Mouse (Mus musculus): ENCODE measurements around the gene Gpbp1l1. TPM values are rescaled to one million over a fixed set of nuclear protein-coding genes. Genes with fewer than 3 reads are reported as not detected.

Gpbp1l1 gene
- polyA plus RNA-seq (2014; fragmentation: Illumina TruSeq; extraction: RNeasy Lipid Tissue Mini Kit (QIAGEN cat#74804); ENCODE audit: low read depth, low replicate concordance): 64.3 TPM

GRCm38 (mm10) chr4:116557306-116558121 lies at the start of gene Gpbp1l1:
TSS of gene Gpbp1l1 (plus strand) at chr4:116557658.

GRCm38 (mm10) chr4:116555413-116556300 lies 1.8 kb upstream of the Gpbp1l1 start, which contains the start of gene Tmem69:
TSS of gene Tmem69 (minus strand) at chr4:116555936.

GRCm38 (mm10) chr4:116596379-116596778 lies 38.9 kb downstream of the Gpbp1l1 start, which contains the start of gene Ccdc17:
TSS of gene Ccdc17 (plus strand) at chr4:116596654.

GRCm38 (mm10) chr4:116627722-116628662 lies 70.5 kb downstream of the Gpbp1l1 start, which contains the start of gene Nasp:
TSS of gene Nasp (minus strand) at chr4:116627941.

Other genes with a start within 250 kb of the Gpbp1l1 start
- 20.3 TPM for gene Mast2, start 93.5 kb upstream of the Gpbp1l1 start, polyA plus RNA-seq (2014; fragmentation: Illumina TruSeq; extraction: RNeasy Lipid Tissue Mini Kit (QIAGEN cat#74804); ENCODE audit: low read depth, low replicate concordance)
- gene Ipp, start 50.1 kb upstream of the Gpbp1l1 start, polyA plus RNA-seq (2014; fragmentation: Illumina TruSeq; extraction: RNeasy Lipid Tissue Mini Kit (QIAGEN cat#74804); ENCODE audit: low read depth, low replicate concordance): 33.4 TPM
- gene Tmem69, start 1.7 kb upstream of the Gpbp1l1 start, polyA plus RNA-seq (2014; fragmentation: Illumina TruSeq; extraction: RNeasy Lipid Tissue Mini Kit (QIAGEN cat#74804); ENCODE audit: low read depth, low replicate concordance): 99.4 TPM
- gene Ccdc17, start 39.0 kb downstream of the Gpbp1l1 start, polyA plus RNA-seq (2014; fragmentation: Illumina TruSeq; extraction: RNeasy Lipid Tissue Mini Kit (QIAGEN cat#74804); ENCODE audit: low read depth, low replicate concordance): 2.7 TPM
- gene Nasp, start 70.3 kb downstream of the Gpbp1l1 start, polyA plus RNA-seq (2014; fragmentation: Illumina TruSeq; extraction: RNeasy Lipid Tissue Mini Kit (QIAGEN cat#74804); ENCODE audit: low read depth, low replicate concordance): 58.1 TPM
- 2,483 TPM for gene Akr1a1, start 94.0 kb downstream of the Gpbp1l1 start, polyA plus RNA-seq (2014; fragmentation: Illumina TruSeq; extraction: RNeasy Lipid Tissue Mini Kit (QIAGEN cat#74804); ENCODE audit: low read depth, low replicate concordance)
- gene Prdx1, start 127.9 kb downstream of the Gpbp1l1 start, polyA plus RNA-seq (2014; fragmentation: Illumina TruSeq; extraction: RNeasy Lipid Tissue Mini Kit (QIAGEN cat#74804); ENCODE audit: low read depth, low replicate concordance): 4,968 TPM
- gene Mmachc, start 150.7 kb downstream of the Gpbp1l1 start, polyA plus RNA-seq (2014; fragmentation: Illumina TruSeq; extraction: RNeasy Lipid Tissue Mini Kit (QIAGEN cat#74804); ENCODE audit: low read depth, low replicate concordance): 43.6 TPM
- gene Ccdc163, start 150.9 kb downstream of the Gpbp1l1 start, polyA plus RNA-seq (2014; fragmentation: Illumina TruSeq; extraction: RNeasy Lipid Tissue Mini Kit (QIAGEN cat#74804); ENCODE audit: low read depth, low replicate concordance): 13.3 TPM
- gene Tesk2, start 163.3 kb downstream of the Gpbp1l1 start, polyA plus RNA-seq (2014; fragmentation: Illumina TruSeq; extraction: RNeasy Lipid Tissue Mini Kit (QIAGEN cat#74804); ENCODE audit: low read depth, low replicate concordance): 7.6 TPM
- 4.4 TPM for gene Toe1, start 250.0 kb downstream of the Gpbp1l1 start, polyA plus RNA-seq (2014; fragmentation: Illumina TruSeq; extraction: RNeasy Lipid Tissue Mini Kit (QIAGEN cat#74804); ENCODE audit: low read depth, low replicate concordance)

Data from kidney, adult 10 weeks (tissue).